Mouse (Mus musculus) layer of hippocampus, adult 9-11 months (tissue): ENCODE data around the gene Ecsit.

ENCODE experiments used
- DNase-seq: peaks from one replicate; pipeline ENCODE4 v3.0.0; 2022

Ecsit gene

DNA sequence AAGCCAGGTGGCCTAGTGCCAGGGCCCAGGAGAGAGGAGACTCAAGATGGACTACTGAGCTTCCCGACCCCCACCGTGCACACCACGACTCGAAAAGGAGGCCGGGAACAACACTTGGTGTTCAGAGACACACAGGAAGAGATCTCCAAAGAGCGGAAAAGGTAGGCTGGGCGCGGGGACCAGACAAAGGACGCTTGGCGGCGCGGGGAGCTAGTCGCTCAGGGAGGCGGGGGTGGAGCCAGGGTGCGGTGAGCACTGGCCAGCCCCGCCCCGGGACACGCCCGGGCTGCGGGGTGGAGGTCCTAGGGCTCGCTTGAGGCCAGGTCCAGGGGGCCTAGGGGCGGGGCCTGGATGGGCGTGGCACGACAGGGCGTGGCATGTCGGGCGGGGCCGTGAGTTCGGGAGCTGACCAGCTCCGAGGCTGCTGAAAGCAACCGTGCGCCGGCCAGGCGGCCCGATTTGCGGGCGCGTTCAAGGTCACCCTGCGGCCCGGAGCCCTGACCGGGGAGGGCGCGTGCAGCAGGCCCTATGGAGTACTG lies 34.8 kb downstream of the Ecsit start:
- peak; percentile 80 for DNase-seq

DNA sequence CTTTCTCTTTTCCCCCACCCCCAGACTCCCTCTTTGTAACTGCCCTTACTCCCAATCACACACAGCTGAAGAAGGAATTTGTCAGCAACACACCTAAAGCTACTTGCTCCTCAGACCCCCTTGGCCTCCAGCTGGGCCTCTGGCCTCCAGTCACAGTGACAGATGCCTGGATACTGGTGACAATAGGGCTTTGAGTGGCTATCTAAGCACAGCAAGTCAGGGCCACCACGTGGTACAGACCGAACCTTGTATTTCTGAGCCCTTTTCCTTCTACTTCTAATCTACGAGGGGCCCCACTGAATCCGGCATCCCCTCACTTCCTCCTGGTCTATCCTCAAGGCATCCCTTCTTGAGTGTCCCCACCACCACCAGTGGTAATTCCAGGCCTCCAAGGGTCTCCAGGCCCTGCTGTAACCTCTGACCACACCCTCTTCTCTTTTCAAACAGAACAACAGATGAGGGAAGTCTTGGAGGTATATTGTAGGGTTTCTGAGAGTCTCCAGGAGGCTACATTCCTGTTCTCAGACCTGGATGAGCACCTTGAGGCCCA lies 35.4 kb downstream of the Ecsit start:
- no peak for DNase-seq

DNA sequence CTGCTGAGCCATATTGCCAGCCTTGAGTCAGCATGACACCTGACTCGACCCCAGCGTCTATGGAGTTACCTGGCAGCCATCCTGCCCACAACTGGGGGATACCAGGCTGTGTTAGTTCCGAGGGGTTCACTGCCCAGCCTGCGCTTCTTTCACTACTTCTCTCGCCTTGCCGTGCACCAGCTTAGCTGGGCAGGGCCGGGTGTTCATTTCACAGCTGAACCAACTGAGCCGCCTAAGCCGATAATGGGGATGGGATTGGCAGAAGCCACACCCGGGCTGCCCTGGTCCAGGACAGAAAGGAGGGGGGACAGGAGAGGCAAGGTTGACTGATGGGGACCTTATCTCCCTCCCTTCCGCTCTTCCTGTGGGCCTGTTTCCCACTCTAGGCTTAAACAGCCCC lies 35.9 kb downstream of the Ecsit start:
- DNase-seq: no peak

DNA sequence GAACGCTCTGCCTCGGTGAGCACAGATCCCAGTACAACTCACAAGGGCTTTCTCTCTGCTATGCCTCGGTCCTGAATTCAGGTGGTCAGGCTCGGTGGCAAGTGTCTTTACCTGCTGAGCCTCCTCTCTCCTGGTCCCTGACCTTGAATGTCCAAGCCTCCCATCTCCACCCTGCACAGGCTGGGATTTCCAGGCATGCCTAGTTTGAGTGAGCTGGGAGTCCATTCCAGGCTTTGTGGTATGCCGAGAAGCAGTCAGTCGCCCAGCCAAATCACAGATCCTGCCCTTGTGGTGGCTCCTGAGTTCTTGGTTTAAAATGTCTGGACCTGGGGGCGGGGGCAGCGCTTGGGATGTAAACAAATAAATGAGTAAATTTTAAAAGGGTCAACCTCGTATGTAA lies 37.9 kb downstream of the Ecsit start:
- no peak for DNase-seq

DNA sequence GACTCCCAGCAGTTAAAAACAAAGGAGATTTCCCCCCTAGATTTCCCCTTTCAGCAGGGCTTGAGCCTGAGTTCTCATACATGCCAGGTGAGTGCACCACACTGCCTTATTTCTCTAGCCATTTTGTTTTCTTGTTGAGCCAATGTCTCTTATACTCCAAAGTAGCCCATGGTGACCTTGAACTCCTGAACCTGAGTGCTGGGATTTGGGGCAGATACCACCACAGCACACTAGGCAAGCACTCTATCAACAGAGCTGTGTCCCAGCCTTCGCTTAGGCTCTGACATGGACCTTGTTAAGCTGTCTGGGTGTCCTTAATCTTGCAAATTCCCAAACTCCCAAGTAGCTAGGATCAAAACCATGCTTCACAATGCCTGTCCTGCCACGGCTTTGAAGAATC lies 43.4 kb downstream of the Ecsit start:
- DNase-seq: no peak

DNA sequence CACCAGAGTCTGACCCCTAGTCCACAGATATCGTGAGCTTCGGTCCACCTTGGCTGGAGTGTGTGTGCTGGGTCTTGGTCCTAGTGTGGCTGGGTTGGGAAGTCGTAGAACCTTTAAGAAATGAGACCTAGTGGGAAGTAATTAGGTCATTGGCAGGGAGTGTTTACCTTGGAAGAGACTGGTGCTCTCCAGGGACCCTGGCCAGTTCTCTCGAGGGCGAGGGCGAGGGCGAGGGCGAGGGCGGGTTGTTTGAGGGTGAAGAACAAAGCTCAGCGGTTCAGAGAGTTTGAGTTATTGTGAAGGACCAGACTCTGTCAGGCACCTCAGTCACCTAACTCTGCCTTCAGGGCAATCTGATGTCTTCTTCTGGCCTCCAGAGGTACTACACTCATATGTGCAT lies 47.4 kb downstream of the Ecsit start:
- DNase-seq: no peak

DNA sequence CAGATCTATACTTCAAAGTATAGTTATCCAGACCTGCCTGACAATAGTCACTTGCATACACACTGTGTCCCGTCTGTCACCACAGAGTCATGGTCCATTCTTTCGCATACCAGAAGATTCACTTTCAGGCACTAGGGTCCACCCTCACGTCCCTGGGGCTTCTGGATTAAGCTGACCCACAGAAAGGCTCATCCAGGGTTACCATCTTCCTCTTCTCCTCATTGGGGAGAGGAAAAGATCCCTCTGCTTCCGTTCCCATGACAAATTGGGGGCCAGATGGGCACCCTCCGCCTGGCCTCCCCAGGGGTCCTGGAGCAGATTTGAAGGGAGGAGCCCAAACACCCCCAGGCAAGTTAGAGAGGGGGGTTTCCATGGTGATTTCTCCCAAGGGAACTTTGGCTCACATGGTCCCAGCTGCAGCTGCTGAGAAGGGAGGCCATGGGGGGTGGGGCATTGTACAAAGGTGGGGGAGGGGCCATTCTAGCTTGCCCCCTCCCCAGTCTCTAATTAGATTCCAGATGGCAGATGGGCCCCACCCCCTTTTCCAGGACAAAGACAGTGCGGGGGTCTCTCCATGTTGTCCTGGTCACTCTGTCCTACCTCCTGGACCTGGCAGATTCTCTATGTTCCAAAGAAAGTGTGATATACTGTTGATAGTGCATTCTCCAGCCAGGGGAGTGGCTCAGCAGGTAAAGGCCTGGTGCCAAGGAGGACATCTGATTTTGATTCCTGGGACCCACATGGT lies 49.8 kb downstream of the Ecsit start:
- no peak for DNase-seq

DNA sequence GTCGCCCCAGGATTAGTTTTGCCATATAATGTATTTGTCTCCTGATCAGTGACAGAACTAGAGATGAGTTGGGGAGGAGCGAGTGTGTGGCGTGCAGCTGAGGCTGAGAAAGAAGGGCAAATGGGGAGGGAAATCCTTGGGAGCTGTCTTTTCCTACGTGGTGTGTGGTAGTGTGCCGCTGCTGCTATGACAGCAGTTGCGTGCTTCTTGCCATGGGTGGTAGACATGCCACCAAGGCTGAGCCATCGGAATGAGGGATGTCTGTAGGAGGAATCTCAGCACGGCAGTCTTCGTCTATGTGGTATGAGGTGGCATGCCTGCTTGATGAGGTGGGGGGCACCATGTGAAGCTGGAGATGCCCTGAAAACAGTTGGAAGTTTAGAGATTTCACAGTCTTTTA lies 54.9 kb downstream of the Ecsit start:
- no peak for DNase-seq

DNA sequence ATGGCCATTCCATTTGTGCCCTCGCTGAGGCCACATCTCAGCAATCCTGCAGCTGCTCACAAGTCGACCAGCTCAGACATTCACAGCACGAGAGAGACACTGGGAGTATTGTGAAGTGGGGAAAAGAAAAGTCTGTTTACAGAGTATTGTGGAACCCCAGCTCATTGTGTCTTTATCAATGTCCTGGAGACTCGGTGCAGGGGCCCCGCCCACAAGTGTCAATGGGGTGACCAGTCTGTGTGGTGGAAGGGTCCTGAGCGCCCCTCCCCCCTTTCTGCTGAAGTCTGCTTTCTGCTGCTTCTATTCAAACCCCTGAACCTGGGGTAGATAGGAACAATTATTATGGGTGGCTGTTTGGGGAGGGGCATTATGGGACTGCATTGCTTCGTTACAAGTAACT lies 56.8 kb downstream of the Ecsit start:
- no peak for DNase-seq

DNA sequence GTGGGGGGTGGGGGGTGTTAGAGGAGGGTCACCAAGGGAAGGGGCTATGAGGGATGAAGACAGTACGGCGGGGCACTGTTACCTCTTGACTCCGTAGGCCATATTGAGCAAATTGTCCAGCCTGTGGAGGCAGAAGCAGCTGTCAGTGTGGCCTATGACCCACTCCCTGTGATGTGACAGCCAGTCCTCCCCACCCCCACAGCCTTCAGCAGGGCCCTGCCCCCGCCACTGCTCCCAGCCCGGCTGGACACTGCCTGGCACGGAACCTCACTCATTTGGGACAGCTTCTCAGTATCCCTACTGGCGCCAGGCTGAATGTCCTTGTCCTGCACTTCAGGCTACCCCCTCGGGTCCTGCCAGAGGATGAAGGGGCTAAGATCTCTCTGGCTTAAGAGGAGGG lies 60.6 kb downstream of the Ecsit start:
- peak; percentile 85 for DNase-seq
